In genomic region chr8:123442871-123443575, GRCm38 (mm10) we compare ENCODE assay signal across 8 mouse cellular contexts. TPM values are rescaled to one million over a fixed set of nuclear protein-coding genes. Genes with fewer than 3 reads are reported as not detected.
A peak's percentile ranks its signal among the peaks of the same experiment; 100 is the strongest.
DNase-seq lines count a peak whose midpoint lies in the region; ATAC-seq lines count a peak whose summit lies in the region.

No protein-coding gene starts in this region.

- peak; percentile 83 for DNase-seq in MEL-GATA-1-ER (ENCODE audit: extremely low read depth, low read depth)
- DNase-seq in cerebellum, adult 8-10 months = peak; percentile 98
- DNase-seq in forelimb bud, embryonic 11.5 days (ENCODE audit: low read depth, low spot score) = peak; percentile 91
- DNase-seq in layer of hippocampus, adult 9-10 months (ENCODE audit: low spot score) = peak; percentile 91
- DNase-seq in ovary, postnatal 10 days (ENCODE audit: low spot score) = peak; percentile 92
- peak; percentile 76 to 89 for DNase-seq in thymus, postnatal 10 days (ENCODE audit: low spot score in 2 of 2)

- peak; percentile 92 to 93 for ATAC-seq in hematopoietic stem cell, adult 5-6 weeks (replicated peaks in 1 of 2; ENCODE audit: insufficient read depth in 1 of 2, low FRiP score in 2 of 2, low TSS enrichment in 1 of 2, low read depth in 1 of 2, poor library complexity in 2 of 2, severe bottlenecking in 2 of 2)
- ATAC-seq in lung, embryonic 16.5 days (ENCODE audit: low read depth) = peak; percentile 97

- H3K4me3 ChIP-seq in lung, embryonic 16.5 days (ENCODE audit: low read length) = peak overlapping the region; percentile 75

- no peaks in the 10 kb centered on the region for H3K27me3 ChIP-seq in lung, embryonic 16.5 days (ENCODE audit: control insufficient read depth, insufficient read depth, low read depth, low read length)

- peak overlapping the region; percentile 72 for H3K4me2 ChIP-seq in lung, embryonic 16.5 days (ENCODE audit: low read depth, low read length)

- 1% methylated on average over 41 of the region's 41 CpGs for WGBS in lung, embryonic 16.5 days

- no peaks in the 10 kb centered on the region for H3K36me3 ChIP-seq in lung, embryonic 16.5 days (ENCODE audit: control insufficient read depth, insufficient read depth, low read length)

- H3K4me1 ChIP-seq in lung, embryonic 16.5 days (replicated peaks; ENCODE audit: control insufficient read depth, insufficient read depth, low read length) = no peaks in the 10 kb centered on the region

- peak overlapping the region; percentile 87 for H3K9ac ChIP-seq in lung, embryonic 16.5 days (ENCODE audit: low read length)

- H3K9me3 ChIP-seq in lung, embryonic 16.5 days (ENCODE audit: control insufficient read depth, low read length) = no peaks in the 10 kb centered on the region

- H3K27ac ChIP-seq in lung, embryonic 16.5 days (ENCODE audit: low read length) = peak overlapping the region; percentile 50; the same call in 1 of the 2 replicates

RNA-seq across cellular contexts. Expression of gene Def8, which starts 19.7 kb away (rescaled TPM):
- 63.8 and 85.3 TPM in 2 replicates for total RNA-seq in hematopoietic stem cell, adult 5-6 weeks (2017)
- 26.3 and 28.0 TPM in 2 replicates for polyA plus RNA-seq in lung, embryonic 16.5 days (2015; fragmentation: Nextera tagmentation; extraction: Ambion mirVana)

RNA-seq across cellular contexts. Expression of gene Tubb3, which starts 31.8 kb away (rescaled TPM):
- total RNA-seq in hematopoietic stem cell, adult 5-6 weeks (2017) = 0.89 TPM in 1 of 2 replicates, not detected in the other
- polyA plus RNA-seq in lung, embryonic 16.5 days (2015; fragmentation: Nextera tagmentation; extraction: Ambion mirVana) = 5.8 and 11.0 TPM in 2 replicates

RNA-seq across cellular contexts. Expression of gene Afg3l1, which starts 34.7 kb away (rescaled TPM):
- total RNA-seq in hematopoietic stem cell, adult 5-6 weeks (2017) = 16.9 and 18.8 TPM in 2 replicates
- polyA plus RNA-seq in lung, embryonic 16.5 days (2015; fragmentation: Nextera tagmentation; extraction: Ambion mirVana) = 48.3 and 53.6 TPM in 2 replicates

RNA-seq across cellular contexts. Expression of gene Mc1r, which starts 36.1 kb away (rescaled TPM):
- not detected in 2 replicates for total RNA-seq in hematopoietic stem cell, adult 5-6 weeks (2017)
- not detected in 2 replicates for polyA plus RNA-seq in lung, embryonic 16.5 days (2015; fragmentation: Nextera tagmentation; extraction: Ambion mirVana)

Comparison
In these comparisons a context has a peak if more than half of its experiments do, and no peak if none do; other contexts are left out.
1. Peak in every context shown above with its lines: DNase-seq, ATAC-seq, H3K4me3 ChIP-seq and H3K27ac ChIP-seq.